Mouse (Mus musculus): Measurements from ENCODE around the gene Plekha6.
"Not testable (repeated sequence)": the region's sequence is repeated elsewhere in the genome, so short reads cannot be mapped to it uniquely, and the experiment has no call there.

The Plekha6 gene

DNA sequence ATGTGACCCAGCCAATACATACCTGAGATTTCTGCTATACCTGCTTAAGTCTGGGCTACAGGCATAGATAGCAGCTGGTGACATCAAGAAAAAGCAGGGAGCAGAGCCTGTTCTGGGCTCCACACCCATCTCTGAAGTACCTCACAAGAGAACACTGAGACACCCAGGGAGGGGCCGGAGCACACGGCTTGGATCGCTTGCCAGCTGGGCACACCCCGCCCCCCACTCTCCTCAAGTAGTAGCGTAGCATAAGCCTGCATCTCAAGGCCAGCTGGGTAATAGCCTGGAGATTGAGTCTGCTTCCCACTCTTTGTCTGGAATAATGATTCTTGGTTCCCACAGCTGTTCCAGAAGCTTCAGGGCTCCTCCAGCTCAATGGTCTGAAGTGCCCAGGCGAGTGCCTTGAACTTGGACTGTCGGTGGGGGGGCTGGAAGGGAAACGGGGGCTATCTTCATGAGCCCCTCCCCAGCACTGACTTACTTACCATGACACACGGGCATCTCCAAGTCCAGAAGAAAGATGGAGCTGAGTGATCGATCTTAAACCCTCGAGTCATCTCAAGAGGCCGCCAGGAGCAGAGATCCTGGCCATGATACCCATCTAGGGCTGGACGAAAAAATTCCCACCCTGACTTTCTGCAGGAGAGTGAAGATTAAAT is 157.4 kb downstream of the Plekha6 start, which contains the start of gene Kiss1:
Kiss1 (plus strand) TSS at position 609 of the 659 bp plus-strand sequence.
- DNase-seq (ENCODE audit: low read depth, low spot score): no peak

DNA sequence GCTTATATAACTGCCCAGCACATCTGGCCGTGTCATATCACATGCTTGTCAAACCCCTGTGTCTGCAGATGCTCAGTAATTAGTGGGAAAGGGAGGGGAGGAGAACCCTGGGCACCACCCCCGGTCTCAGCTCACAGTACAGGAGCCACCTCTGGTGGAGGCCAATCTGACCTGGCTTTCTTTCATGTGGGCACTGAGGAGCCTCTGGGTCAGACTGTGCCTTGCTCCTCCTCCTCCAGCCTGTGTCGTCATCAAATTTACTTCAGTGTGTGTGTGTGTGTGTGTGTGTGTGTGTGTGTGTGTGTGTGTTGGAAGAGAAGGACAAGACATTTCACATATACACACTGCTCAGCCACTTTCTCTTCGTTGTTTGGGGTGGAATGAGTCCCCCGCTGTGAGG is 159.3 kb downstream of the Plekha6 start:
- no peak for DNase-seq (ENCODE audit: low read depth, low spot score)

GRCm38 (mm10) chr1:133325951-133326350 is 161.9 kb downstream of the Plekha6 start:
- DNase-seq (ENCODE audit: low read depth, low spot score): no peak

GRCm38 (mm10) chr1:133327094-133327493 is 163.1 kb downstream of the Plekha6 start:
- DNase-seq (ENCODE audit: low read depth, low spot score): no peak

DNA sequence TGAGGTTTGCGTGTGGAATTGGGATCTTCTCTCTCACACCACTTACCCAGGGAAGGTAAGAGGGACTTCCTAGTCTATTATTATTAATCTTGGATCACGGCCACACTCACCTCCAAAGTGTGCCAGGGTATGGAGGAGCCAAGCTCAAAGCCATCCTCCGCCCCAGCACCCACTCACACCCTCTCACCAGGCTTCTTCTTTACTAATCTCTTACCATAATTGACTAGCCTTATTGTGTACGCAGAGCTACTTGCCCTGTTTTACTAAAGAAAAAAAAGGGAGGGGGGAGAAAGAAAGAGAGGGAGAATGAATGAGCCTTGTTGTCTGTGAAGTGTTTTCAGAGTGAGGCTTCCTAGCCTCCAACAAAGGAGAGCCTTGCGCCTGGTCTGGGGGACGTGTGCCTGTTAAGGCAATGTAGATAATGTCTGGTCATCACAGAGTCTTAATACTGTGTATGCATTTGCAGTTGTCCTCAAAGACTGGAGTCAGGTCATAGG is 164.3 kb downstream of the Plekha6 start:
- no peak for DNase-seq (ENCODE audit: low read depth, low spot score)

GRCm38 (mm10) chr1:133328896-133329637 is 165.1 kb downstream of the Plekha6 start:
- DNase-seq (ENCODE audit: low read depth, low spot score): no peak

GRCm38 (mm10) chr1:133329638-133329964 is 165.6 kb downstream of the Plekha6 start:
- DNase-seq (ENCODE audit: low read depth, low spot score): no peak

- DNase-seq (ENCODE audit: low read depth, low spot score): no peak
Measured at GRCm38 (mm10) chr1:133331142-133331541, 167.1 kb downstream of the Plekha6 start.

DNA sequence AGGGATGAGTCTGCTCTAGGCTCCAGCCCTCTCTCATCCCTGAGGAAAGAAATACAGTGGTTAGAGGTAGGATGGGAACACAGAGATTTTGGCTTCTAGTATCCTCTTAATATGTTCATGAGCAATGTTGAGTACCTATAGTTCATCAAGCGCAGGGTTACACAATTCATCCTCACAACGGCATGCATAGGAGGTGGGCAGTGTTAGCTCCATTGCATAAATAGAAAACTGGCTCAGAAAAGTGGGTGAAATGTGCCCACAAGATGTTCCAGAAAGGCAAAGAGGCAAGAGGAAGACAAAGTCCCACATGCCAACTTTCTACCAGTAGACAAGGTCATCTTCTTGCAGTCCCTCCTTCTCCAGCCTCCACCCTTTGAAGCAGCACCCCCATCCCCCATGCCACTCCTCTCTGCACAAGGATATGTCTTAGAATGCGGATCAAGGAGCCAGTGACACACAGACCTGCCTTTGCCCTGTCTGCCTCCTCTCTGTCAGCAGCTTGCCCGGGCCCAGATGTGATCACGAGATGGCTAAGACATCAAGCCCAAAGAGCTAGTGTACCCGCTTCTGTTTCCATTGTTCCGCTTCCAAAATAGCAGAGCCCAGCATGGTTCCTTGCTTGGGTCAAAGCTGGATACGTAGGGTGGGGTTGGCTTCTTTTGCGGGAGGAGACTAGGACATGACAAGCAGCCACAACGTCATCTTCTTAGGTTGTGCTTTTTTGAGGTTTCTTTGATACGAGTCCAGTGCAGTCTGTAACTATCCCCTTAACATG is 168.8 kb downstream of the Plekha6 start:
- DNase-seq (ENCODE audit: low read depth, low spot score): no peak

DNA sequence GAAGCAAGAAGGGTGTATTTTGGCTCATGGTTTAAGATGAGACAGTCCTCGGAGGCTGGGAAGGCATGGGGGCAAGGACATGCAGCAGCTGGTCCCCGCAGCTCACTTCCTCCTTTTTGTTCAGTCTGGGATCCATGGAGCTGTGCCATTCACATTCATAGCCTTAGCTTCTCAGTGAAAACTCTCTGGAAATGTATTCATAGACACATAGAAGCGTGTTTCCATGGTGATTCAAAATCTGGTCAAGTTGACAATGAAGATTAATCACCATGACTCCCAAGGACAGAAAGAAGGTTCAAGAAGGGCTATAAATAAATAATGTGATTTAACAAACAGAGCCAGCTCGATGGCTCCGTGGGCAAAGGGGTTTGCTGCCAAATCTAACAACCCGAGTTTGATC is 169.9 kb downstream of the Plekha6 start:
- no peak for DNase-seq (ENCODE audit: low read depth, low spot score)

GRCm38 (mm10) chr1:133340403-133340802 is 176.4 kb downstream of the Plekha6 start:
- not testable (repeated sequence) for DNase-seq (ENCODE audit: low read depth, low spot score)

DNA sequence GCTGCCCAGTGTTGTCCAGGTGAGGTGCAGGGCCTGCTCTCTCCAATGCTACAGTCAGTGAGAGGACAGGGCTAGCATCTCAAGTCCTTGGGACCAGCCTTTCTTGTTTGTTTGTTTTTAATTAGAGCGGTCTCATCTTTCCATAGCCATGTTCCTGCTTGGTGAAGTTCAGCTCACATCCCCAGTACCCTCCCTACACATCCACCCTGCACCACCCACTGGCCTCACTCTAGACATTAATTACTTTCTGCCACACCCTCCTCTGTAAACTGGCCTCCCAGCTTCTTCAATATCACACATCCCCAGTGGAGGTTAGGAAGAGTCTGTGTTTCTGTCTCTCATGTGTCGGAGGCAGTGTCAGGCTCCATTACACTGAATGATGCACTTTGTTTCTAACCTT is 180.3 kb downstream of the Plekha6 start:
- no peak for DNase-seq (ENCODE audit: low read depth, low spot score)

- no peak for DNase-seq (ENCODE audit: low read depth, low spot score)
Measured at GRCm38 (mm10) chr1:133346531-133346930, 182.5 kb downstream of the Plekha6 start.

DNA sequence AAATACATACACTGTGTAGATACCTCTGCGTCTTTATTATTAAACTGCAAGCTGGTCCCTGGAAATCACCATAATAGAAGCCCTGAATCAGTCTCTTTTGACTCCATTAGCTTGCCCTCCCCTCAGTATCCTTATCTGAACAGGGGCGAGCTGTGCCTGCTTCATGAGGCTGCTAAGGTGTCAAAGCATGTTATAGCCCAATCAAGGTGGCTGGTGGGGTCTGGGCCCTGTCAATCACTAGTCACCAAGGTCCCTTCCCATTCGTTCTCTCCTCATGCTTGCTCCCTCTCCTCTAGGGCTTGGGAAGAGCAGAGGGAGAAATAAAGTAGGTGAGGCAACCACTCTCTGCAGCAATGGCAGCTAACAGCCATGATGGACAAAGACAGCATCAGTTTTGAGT is 183.2 kb downstream of the Plekha6 start:
- DNase-seq (ENCODE audit: low read depth, low spot score): no peak

DNA sequence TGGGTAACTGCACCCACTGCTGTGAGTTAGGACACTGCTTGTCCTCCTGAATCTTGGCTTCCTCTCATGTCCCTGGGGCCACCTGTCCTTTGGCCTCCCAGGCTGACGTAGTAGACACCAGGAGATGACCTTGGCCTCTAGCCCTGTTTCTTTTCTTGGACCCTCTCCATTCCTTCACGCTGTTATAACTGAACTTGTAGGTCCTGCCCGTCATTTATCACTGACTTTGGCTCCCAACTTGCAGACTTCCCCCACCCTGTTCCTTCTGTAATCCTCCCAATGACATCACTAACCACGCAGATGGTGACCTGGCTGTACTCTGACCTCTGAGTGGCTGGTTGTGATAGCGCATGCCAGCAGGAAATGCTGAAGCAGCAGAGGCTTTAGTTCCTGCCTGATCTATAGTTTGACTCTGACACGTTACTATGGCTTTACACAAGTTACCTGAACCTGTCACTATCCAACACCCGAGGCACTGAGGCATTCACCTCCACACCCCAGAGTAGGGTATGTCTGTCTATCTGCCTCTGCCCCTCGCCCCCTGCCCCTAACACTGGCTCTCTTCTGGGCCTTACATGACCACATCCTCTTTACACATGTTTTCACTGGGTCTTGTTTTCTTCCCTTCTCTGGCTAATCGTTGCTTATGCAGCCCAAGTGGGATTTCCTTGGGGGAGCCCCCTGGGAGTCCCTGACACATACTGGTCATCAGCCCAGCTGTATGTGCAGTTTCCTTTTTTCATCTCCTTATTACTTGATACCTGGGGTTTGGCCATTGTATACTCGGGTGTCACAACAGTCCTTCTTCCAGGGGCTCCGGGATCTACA is 183.9 kb downstream of the Plekha6 start:
- DNase-seq (ENCODE audit: low read depth, low spot score): no peak

GRCm38 (mm10) chr1:133350210-133350609 is 186.2 kb downstream of the Plekha6 start, which contains the start of gene Ren1:
Ren1 (plus strand) TSS chr1:133350510.
- no peak for DNase-seq (ENCODE audit: low read depth, low spot score)

DNA sequence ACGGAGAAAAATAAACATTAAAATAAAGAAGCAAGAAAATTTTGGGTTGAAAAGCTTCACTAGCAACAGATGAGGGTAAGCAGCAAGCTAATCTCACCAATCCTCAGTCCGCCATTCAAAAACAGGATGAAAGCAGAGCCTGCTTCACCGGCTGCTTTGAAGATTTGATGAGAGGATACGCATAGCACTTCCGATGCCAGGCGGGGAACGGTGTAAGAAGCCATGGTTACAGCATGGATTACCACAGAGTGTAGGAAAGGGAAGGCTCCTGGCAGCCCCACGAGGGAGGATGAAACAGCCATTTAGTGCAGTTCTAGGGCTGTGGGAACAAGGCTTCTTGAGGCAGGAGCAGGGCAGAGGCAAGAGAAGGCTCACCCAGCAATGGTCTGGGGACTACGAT is 187.8 kb downstream of the Plekha6 start:
- DNase-seq (ENCODE audit: low read depth, low spot score): no peak
